Mouse (Mus musculus): Measurements from ENCODE around the gene Ap4m1. TPM values are rescaled to one million over a fixed set of nuclear protein-coding genes. Genes with fewer than 3 reads are reported as not detected.

Ap4m1 gene
- polyA plus RNA-seq, 1 experiment from 2014 or later, result 4.8 TPM

DNA sequence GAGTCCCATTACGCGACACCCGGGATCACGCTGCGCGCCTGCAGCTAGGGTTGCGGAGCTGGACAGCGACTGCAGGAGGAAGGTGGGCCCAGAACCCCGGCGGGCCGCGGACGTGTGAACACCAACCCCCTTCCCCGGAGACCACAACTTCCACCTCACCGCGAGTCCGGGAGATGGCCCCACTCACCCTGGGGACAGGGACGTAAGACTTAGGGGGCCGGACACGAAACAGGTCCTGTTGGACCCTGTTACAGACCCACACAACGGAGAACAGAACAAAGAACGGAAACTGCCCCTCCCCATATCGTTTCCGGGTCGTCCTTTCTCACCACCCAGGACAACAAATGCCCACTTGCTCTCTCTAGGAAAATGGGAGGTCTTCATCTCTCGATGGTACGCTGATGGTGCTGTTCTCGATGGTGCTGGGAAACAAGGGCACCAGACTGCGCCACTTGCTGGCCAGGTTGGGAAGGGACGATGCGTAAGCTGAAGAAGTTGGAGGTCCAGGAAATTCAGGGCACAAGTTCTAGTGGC lies 16.3 kb upstream of the Ap4m1 start, which contains the start of gene Zfp113:
Gene Zfp113, minus strand, starts transcription at position 302 of the 534 bp plus-strand sequence.
- Histone ChIP-seq H3K27ac (ENCODE audit: low read depth, low read length) (peak within 1 kb of the TSS; percentile 84), H3K27me3 (replicated peaks; ENCODE audit: control insufficient read depth, insufficient read depth, low read length) (no peaks in the 10 kb centered on the region), H3K4me3 (ENCODE audit: low read depth, low read length) (peak within 1 kb of the TSS; percentile 77), H3K4me2 (replicated peaks; ENCODE audit: low read depth) (peak within 1 kb of the TSS; percentile 73), H3K36me3 (ENCODE audit: control insufficient read depth, insufficient read depth) (peaks cover 18% of the 10 kb centered on the region), H3K9me3 (ENCODE audit: control insufficient read depth) (no peaks in the 10 kb centered on the region), H3K9ac (ENCODE audit: low read depth, low read length) (peak within 1 kb of the TSS; percentile 88), H3K4me1 (replicated peaks; ENCODE audit: control insufficient read depth, insufficient read depth, low read length) (no peaks in the 10 kb centered on the region)
- TF ChIP-seq CTCF (IDR thresholded peaks at IDR 0.05; ENCODE audit: low read depth), result peak; percentile 97
- ATAC-seq, result peak; percentile 94
- under 1% methylated on average over 31 of the region's 31 CpGs for WGBS

DNA sequence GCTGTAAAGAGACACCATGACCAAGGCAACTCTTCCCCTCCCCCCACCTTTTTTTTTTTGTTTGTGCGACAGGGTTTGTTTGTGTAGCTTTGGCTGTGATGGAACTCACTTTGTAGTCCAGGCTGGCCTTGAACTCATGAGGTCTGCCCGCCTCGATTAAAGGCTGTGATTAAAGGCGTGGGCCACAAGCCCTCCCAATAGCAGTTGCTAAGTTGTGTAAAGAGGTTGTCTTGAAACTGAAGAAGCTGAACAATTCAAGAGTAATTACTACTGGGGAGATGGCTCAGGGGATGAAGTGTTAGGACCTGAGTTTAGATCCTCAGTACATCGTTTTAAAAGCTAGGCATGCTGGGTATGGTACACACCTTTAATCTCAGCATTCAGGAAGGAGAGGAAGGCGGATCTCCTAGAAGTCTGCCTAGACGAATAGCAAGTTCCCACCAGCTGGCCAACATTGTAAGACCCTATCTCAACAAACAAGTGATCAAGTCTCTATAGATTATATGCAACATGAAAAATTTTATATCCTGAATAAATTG lies 11.5 kb upstream of the Ap4m1 start:
- WGBS, result 61% methylated on average over 7 of the region's 7 CpGs
- Histone ChIP-seq H3K36me3 (ENCODE audit: control insufficient read depth, insufficient read depth) (peaks cover 27% of the 10 kb centered on the region), H3K27ac (ENCODE audit: low read depth, low read length) (no peak overlapping the region), H3K4me3 (ENCODE audit: low read depth, low read length) (peak overlapping the region; percentile 64), H3K4me2 (replicated peaks; ENCODE audit: low read depth) (peak overlapping the region; percentile 73), H3K27me3 (replicated peaks; ENCODE audit: control insufficient read depth, insufficient read depth, low read length) (no peaks in the 10 kb centered on the region), H3K4me1 (replicated peaks; ENCODE audit: control insufficient read depth, insufficient read depth, low read length) (0 out of 2 replicates have a peak, but pooled peaks cover 5% of the 10 kb centered on the region), H3K9me3 (ENCODE audit: control insufficient read depth) (no peaks in the 10 kb centered on the region), H3K9ac (ENCODE audit: low read depth, low read length) (peak overlapping the region; percentile 61)
- no peak for TF ChIP-seq CTCF (IDR thresholded peaks at IDR 0.05; ENCODE audit: low read depth)
- ATAC-seq, result no peak

DNA sequence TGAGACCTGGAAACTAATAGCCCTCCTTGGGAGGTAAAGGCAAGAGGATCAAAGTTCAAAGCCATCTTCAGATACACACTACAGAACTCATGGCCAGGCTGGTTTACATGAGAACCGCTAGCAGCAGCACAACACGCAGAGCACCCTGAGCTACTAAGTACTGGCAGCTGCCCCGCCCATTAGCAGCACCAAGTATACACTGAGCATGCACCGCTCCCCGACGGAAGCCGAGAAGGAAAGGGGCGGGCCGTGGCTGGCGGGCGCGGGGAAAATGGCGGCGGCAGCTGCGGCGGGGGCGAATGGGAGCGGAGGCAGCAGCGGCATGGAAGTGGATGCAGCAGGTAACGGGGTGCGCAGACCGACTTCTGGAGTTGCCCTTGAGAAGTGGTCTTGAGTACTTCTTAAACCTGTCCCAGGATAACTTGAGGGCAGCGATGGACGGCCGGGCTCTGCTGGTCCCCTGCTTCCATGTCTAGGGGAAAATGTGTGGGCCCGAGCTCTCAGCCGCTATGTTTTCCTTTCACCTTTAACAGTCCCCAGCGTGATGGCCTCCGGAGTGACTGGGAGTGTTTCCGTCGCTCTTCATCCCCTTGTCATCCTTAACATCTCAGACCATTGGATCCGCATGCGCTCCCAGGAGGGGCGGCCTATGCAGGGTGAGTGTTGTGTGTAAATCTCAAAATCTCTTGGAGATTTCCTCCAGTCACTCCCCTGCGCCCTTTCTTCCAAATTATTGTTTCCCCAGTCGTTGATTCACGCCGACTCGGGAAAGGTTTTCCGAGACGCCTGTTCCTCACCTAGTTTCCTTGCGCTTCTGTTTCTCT lies 10.7 kb upstream of the Ap4m1 start, which contains the start of gene Cops6:
Gene Cops6, plus strand, starts transcription at position 230 of the 824 bp plus-strand sequence.
- 0 out of 2 replicates have a peak, but pooled peaks cover 5% of the 10 kb centered on the region for H3K4me1 ChIP-seq (replicated peaks; ENCODE audit: control insufficient read depth, insufficient read depth, low read length)
- H3K36me3 ChIP-seq (ENCODE audit: control insufficient read depth, insufficient read depth), result peaks cover 35% of the 10 kb centered on the region
- ATAC-seq, result peak; percentile 92
- under 1% methylated on average over 42 of the region's 42 CpGs for WGBS
- no peaks in the 10 kb centered on the region for H3K9me3 ChIP-seq (ENCODE audit: control insufficient read depth)
- H3K27ac ChIP-seq (ENCODE audit: low read depth, low read length), result peak within 1 kb of the TSS; percentile 3
- H3K9ac ChIP-seq (ENCODE audit: low read depth, low read length), result peak within 1 kb of the TSS; percentile 61
- no peaks in the 10 kb centered on the region for H3K27me3 ChIP-seq (replicated peaks; ENCODE audit: control insufficient read depth, insufficient read depth, low read length)
- no peak for TF ChIP-seq CTCF (IDR thresholded peaks at IDR 0.05; ENCODE audit: low read depth)
- H3K4me2 ChIP-seq (replicated peaks; ENCODE audit: low read depth), result peak within 1 kb of the TSS; percentile 73
- H3K4me3 ChIP-seq (ENCODE audit: low read depth, low read length), result peak within 1 kb of the TSS; percentile 64

DNA sequence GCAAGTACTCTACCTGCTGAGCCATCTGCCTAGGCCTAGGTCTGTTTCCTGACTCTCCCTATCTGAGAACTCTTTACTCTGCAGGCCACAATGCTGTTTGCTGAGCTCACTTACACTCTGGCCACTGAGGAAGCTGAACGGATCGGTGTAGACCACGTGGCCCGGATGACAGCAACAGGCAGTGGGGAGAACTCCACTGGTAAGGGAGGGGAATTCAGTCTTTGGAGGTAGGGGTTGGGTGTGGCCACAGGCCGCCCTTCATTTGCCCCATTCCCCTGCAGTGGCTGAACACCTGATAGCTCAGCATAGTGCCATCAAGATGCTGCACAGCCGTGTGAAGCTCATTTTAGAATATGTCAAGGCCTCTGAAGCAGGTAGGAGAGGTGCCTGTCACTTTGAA lies 8.8 kb upstream of the Ap4m1 start:
- WGBS, result 61% methylated on average over 6 of the region's 6 CpGs
- Histone ChIP-seq H3K27me3 (replicated peaks; ENCODE audit: control insufficient read depth, insufficient read depth, low read length) (no peaks in the 10 kb centered on the region), H3K4me3 (ENCODE audit: low read depth, low read length) (no peak overlapping the region), H3K4me1 (replicated peaks; ENCODE audit: control insufficient read depth, insufficient read depth, low read length) (0 out of 2 replicates have a peak, but pooled peaks cover 5% of the 10 kb centered on the region), H3K4me2 (replicated peaks; ENCODE audit: low read depth) (no peak overlapping the region), H3K9me3 (ENCODE audit: control insufficient read depth) (no peaks in the 10 kb centered on the region), H3K27ac (ENCODE audit: low read depth, low read length) (no peak overlapping the region), H3K9ac (ENCODE audit: low read depth, low read length) (no peak overlapping the region), H3K36me3 (ENCODE audit: control insufficient read depth, insufficient read depth) (peaks cover 54% of the 10 kb centered on the region)
- no peak for ATAC-seq
- no peak for TF ChIP-seq CTCF (IDR thresholded peaks at IDR 0.05; ENCODE audit: low read depth)

DNA sequence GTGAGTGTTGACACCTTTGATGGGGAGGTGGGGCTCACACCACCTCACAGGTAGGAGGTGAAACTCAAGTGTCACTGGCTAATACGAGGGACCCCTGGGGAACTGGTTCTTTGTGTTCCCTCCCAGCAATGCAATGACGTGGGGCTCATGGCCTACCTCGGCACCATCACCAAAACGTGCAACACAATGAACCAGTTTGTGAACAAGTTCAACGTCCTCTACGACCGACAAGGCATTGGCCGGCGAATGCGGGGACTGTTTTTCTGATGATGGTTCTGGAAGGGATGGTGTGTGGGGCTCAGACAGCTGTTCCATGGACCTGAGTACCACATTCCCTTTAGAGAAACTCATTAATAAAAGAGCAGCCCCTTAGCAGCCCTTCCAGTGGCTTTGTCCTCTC lies 8.2 kb upstream of the Ap4m1 start:
- no peak for TF ChIP-seq CTCF (IDR thresholded peaks at IDR 0.05; ENCODE audit: low read depth)
- Histone ChIP-seq H3K36me3 (ENCODE audit: control insufficient read depth, insufficient read depth) (peaks cover 60% of the 10 kb centered on the region), H3K27ac (ENCODE audit: low read depth, low read length) (no peak overlapping the region), H3K9ac (ENCODE audit: low read depth, low read length) (no peak overlapping the region), H3K4me3 (ENCODE audit: low read depth, low read length) (no peak overlapping the region), H3K9me3 (ENCODE audit: control insufficient read depth) (no peaks in the 10 kb centered on the region), H3K4me1 (replicated peaks; ENCODE audit: control insufficient read depth, insufficient read depth, low read length) (0 out of 2 replicates have a peak, but pooled peaks cover 5% of the 10 kb centered on the region), H3K27me3 (replicated peaks; ENCODE audit: control insufficient read depth, insufficient read depth, low read length) (no peaks in the 10 kb centered on the region), H3K4me2 (replicated peaks; ENCODE audit: low read depth) (no peak overlapping the region)
- ATAC-seq, result no peak
- 61% methylated on average over 10 of the region's 10 CpGs for WGBS

DNA sequence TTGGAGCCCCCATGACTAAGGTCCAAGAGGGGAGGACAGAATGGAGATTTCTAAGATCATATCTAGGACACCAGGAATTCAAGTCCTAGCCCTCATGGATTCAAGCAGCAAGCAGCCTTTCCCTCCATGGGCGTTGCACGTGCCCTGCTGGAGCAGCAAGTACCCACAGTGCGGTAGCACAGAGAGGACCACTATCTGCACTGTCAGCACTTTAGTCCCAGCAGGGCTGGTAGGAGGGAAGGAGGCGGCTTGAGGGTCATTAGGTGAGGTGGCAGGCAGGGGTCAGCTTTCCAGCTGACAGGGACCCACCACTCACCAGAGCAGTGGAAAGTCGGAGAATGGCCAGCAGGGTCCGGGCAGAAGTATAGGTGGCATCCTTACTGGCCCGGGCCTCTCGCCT lies 6.2 kb upstream of the Ap4m1 start:
- 82% methylated on average over 8 of the region's 8 CpGs for WGBS
- Histone ChIP-seq H3K27ac (ENCODE audit: low read depth, low read length) (no peak overlapping the region), H3K27me3 (replicated peaks; ENCODE audit: control insufficient read depth, insufficient read depth, low read length) (no peaks in the 10 kb centered on the region), H3K4me3 (ENCODE audit: low read depth, low read length) (no peak overlapping the region), H3K4me2 (replicated peaks; ENCODE audit: low read depth) (no peak overlapping the region), H3K36me3 (ENCODE audit: control insufficient read depth, insufficient read depth) (peaks cover 65% of the 10 kb centered on the region), H3K9me3 (ENCODE audit: control insufficient read depth) (no peaks in the 10 kb centered on the region), H3K9ac (ENCODE audit: low read depth, low read length) (no peak overlapping the region), H3K4me1 (replicated peaks; ENCODE audit: control insufficient read depth, insufficient read depth, low read length) (0 out of 2 replicates have a peak, but pooled peaks cover 8% of the 10 kb centered on the region)
- no peak for ATAC-seq
- TF ChIP-seq CTCF (IDR thresholded peaks at IDR 0.05; ENCODE audit: low read depth), result no peak
